Mouse (Mus musculus): Measurements from ENCODE around the gene Pitx3. TPM values are rescaled to one million over a fixed set of nuclear protein-coding genes. Genes with fewer than 3 reads are reported as not detected.

The Pitx3 gene
- polyA plus RNA-seq, 1 experiment from 2014 or later: 0.66 TPM

- H3K9me3 ChIP-seq (ENCODE audit: control insufficient read depth, low read length): peaks cover 3% of the 10 kb centered on the region; the same call in 1 of the 2 replicates
- no peaks in the 10 kb centered on the region for H3K36me3 ChIP-seq (ENCODE audit: control insufficient read depth, insufficient read depth, low read length)
- no peak overlapping the region for H3K9ac ChIP-seq (ENCODE audit: low read length)
- 72% methylated on average over 3 of the region's 4 CpGs for WGBS
- H3K27me3 ChIP-seq (ENCODE audit: control insufficient read depth, insufficient read depth, low read length): no peaks in the 10 kb centered on the region
- no peak for ATAC-seq (ENCODE audit: insufficient number of reproducible peaks, insufficient read depth, low FRiP score, low read depth)
- no peak overlapping the region for H3K27ac ChIP-seq (replicated peaks in 1 of 2; ENCODE audit: control insufficient read depth in 1 of 2, insufficient read depth in 1 of 2, low read depth in 2 of 2, low read length in 2 of 2)
- H3K4me3 ChIP-seq (ENCODE audit: control insufficient read depth in 1 of 2, insufficient read depth in 1 of 2, low read depth in 1 of 2, low read length in 2 of 2): no peak overlapping the region
- no peak overlapping the region for H3K4me2 ChIP-seq (ENCODE audit: low read length)
- H3K4me1 ChIP-seq (ENCODE audit: control insufficient read depth in 2 of 2, insufficient read depth in 2 of 2, low read length in 2 of 2): no peaks in the 10 kb centered on the region; a peak in 1 of 4 replicates
Observed at GRCm38 (mm10) chr19:46095291-46095690, 52.8 kb downstream of the Pitx3 start.

- WGBS: 88% methylated on average over 2 of the region's 2 CpGs
- no peak overlapping the region for H3K4me2 ChIP-seq (ENCODE audit: low read length)
- no peak overlapping the region for H3K9ac ChIP-seq (ENCODE audit: low read length)
- no peaks in the 10 kb centered on the region for H3K27me3 ChIP-seq (ENCODE audit: control insufficient read depth, insufficient read depth, low read length)
- no peaks in the 10 kb centered on the region for H3K36me3 ChIP-seq (ENCODE audit: control insufficient read depth, insufficient read depth, low read length)
- H3K4me1 ChIP-seq (ENCODE audit: control insufficient read depth in 2 of 2, insufficient read depth in 2 of 2, low read length in 2 of 2): no peaks in the 10 kb centered on the region; a peak in 1 of 4 replicates
- H3K27ac ChIP-seq (replicated peaks in 1 of 2; ENCODE audit: control insufficient read depth in 1 of 2, insufficient read depth in 1 of 2, low read depth in 2 of 2, low read length in 2 of 2): no peak overlapping the region
- no peak overlapping the region for H3K4me3 ChIP-seq (ENCODE audit: control insufficient read depth in 1 of 2, insufficient read depth in 1 of 2, low read depth in 1 of 2, low read length in 2 of 2)
- no peak for ATAC-seq (ENCODE audit: insufficient number of reproducible peaks, insufficient read depth, low FRiP score, low read depth)
- H3K9me3 ChIP-seq (ENCODE audit: control insufficient read depth, low read length): peaks cover 3% of the 10 kb centered on the region; the same call in 1 of the 2 replicates
Observed at GRCm38 (mm10) chr19:46094144-46094543, 54.0 kb downstream of the Pitx3 start.

GRCm38 (mm10) chr19:46091641-46092040 lies 56.5 kb downstream of the Pitx3 start:
- WGBS: 80% methylated on average over 4 of the region's 4 CpGs
- Histone ChIP-seq H3K4me1 (ENCODE audit: control insufficient read depth in 2 of 2, insufficient read depth in 2 of 2, low read length in 2 of 2) (peaks cover 0 to 8% of the 10 kb centered on the region in 2 experiments), H3K9me3 (ENCODE audit: control insufficient read depth, low read length) (peaks cover 3% of the 10 kb centered on the region; the same call in 1 of the 2 replicates), H3K36me3 (ENCODE audit: control insufficient read depth, insufficient read depth, low read length) (no peaks in the 10 kb centered on the region), H3K27ac (replicated peaks in 1 of 2; ENCODE audit: control insufficient read depth in 1 of 2, insufficient read depth in 1 of 2, low read depth in 2 of 2, low read length in 2 of 2) (no peak overlapping the region), H3K27me3 (ENCODE audit: control insufficient read depth, insufficient read depth, low read length) (no peaks in the 10 kb centered on the region), H3K4me3 (ENCODE audit: control insufficient read depth in 1 of 2, insufficient read depth in 1 of 2, low read depth in 1 of 2, low read length in 2 of 2) (no peak overlapping the region), H3K9ac (ENCODE audit: low read length) (no peak overlapping the region), H3K4me2 (ENCODE audit: low read length) (no peak overlapping the region)
- ATAC-seq (ENCODE audit: insufficient number of reproducible peaks, insufficient read depth, low FRiP score, low read depth): no peak

GRCm38 (mm10) chr19:46087871-46088270 lies 60.3 kb downstream of the Pitx3 start:
- H3K27ac ChIP-seq (replicated peaks in 1 of 2; ENCODE audit: control insufficient read depth in 1 of 2, insufficient read depth in 1 of 2, low read depth in 2 of 2, low read length in 2 of 2): no peak overlapping the region
- peaks cover 0 to 8% of the 10 kb centered on the region in 2 experiments for H3K4me1 ChIP-seq (ENCODE audit: control insufficient read depth in 2 of 2, insufficient read depth in 2 of 2, low read length in 2 of 2)
- no peak overlapping the region for H3K9ac ChIP-seq (ENCODE audit: low read length)
- WGBS: 53% methylated on average over 7 of the region's 7 CpGs
- no peak overlapping the region for H3K4me2 ChIP-seq (ENCODE audit: low read length)
- H3K27me3 ChIP-seq (ENCODE audit: control insufficient read depth, insufficient read depth, low read length): no peaks in the 10 kb centered on the region
- H3K4me3 ChIP-seq (ENCODE audit: control insufficient read depth in 1 of 2, insufficient read depth in 1 of 2, low read depth in 1 of 2, low read length in 2 of 2): no peak overlapping the region
- peaks cover 29% of the 10 kb centered on the region for H3K36me3 ChIP-seq (ENCODE audit: control insufficient read depth, insufficient read depth, low read length)
- H3K9me3 ChIP-seq (ENCODE audit: control insufficient read depth, low read length): no peaks in the 10 kb centered on the region
- ATAC-seq (ENCODE audit: insufficient number of reproducible peaks, insufficient read depth, low FRiP score, low read depth): no peak

- H3K4me3 ChIP-seq (ENCODE audit: control insufficient read depth in 1 of 2, insufficient read depth in 1 of 2, low read depth in 1 of 2, low read length in 2 of 2): no peak overlapping the region
- H3K4me1 ChIP-seq (ENCODE audit: control insufficient read depth in 2 of 2, insufficient read depth in 2 of 2, low read length in 2 of 2): peaks cover 0 to 8% of the 10 kb centered on the region in 2 experiments; a peak in 3 of 4 replicates
- H3K4me2 ChIP-seq (ENCODE audit: low read length): no peak overlapping the region
- 44% methylated on average over 3 of the region's 3 CpGs for WGBS
- peaks cover 44% of the 10 kb centered on the region for H3K36me3 ChIP-seq (ENCODE audit: control insufficient read depth, insufficient read depth, low read length)
- no peak overlapping the region for H3K9ac ChIP-seq (ENCODE audit: low read length)
- H3K27me3 ChIP-seq (ENCODE audit: control insufficient read depth, insufficient read depth, low read length): no peaks in the 10 kb centered on the region
- no peak for ATAC-seq (ENCODE audit: insufficient number of reproducible peaks, insufficient read depth, low FRiP score, low read depth)
- no peaks in the 10 kb centered on the region for H3K9me3 ChIP-seq (ENCODE audit: control insufficient read depth, low read length)
- no peak overlapping the region for H3K27ac ChIP-seq (replicated peaks in 1 of 2; ENCODE audit: control insufficient read depth in 1 of 2, insufficient read depth in 1 of 2, low read depth in 2 of 2, low read length in 2 of 2)
Observed at GRCm38 (mm10) chr19:46086337-46086736, 61.8 kb downstream of the Pitx3 start.

Other genes starting within 250 kb of the Pitx3 start
- gene Armh3, start 149.8 kb downstream of the Pitx3 start, polyA plus RNA-seq (2014; fragmentation: Nextera tagmentation; extraction: Ambion mirVana): 13.9 and 14.1 TPM in 2 replicates
- 3.3 and 4.0 TPM in 2 replicates for gene Hps6, start 144.8 kb downstream of the Pitx3 start, polyA plus RNA-seq (2014; fragmentation: Nextera tagmentation; extraction: Ambion mirVana)
- 24.6 and 26.4 TPM in 2 replicates for gene Pprc1, start 103.4 kb downstream of the Pitx3 start, polyA plus RNA-seq (2014; fragmentation: Nextera tagmentation; extraction: Ambion mirVana)
- gene Ldb1, start 103.1 kb downstream of the Pitx3 start, polyA plus RNA-seq (2014; fragmentation: Nextera tagmentation; extraction: Ambion mirVana): 58.8 and 66.5 TPM in 2 replicates
- 36.5 and 37.1 TPM in 2 replicates for gene Nolc1, start 72.5 kb downstream of the Pitx3 start, polyA plus RNA-seq (2014; fragmentation: Nextera tagmentation; extraction: Ambion mirVana)
- gene Elovl3, start 16.4 kb downstream of the Pitx3 start, polyA plus RNA-seq (2014; fragmentation: Nextera tagmentation; extraction: Ambion mirVana): not detected in 2 replicates
- 43.5 and 45.0 TPM in 2 replicates for gene Gbf1, start 4.2 kb upstream of the Pitx3 start, polyA plus RNA-seq (2014; fragmentation: Nextera tagmentation; extraction: Ambion mirVana)
- gene Nfkb2, start 156.0 kb upstream of the Pitx3 start, polyA plus RNA-seq (2014; fragmentation: Nextera tagmentation; extraction: Ambion mirVana): 7.0 and 7.4 TPM in 2 replicates
- 6.0 and 7.4 TPM in 2 replicates for gene Psd, start 178.8 kb upstream of the Pitx3 start, polyA plus RNA-seq (2014; fragmentation: Nextera tagmentation; extraction: Ambion mirVana)
- gene Fbxl15, start 179.9 kb upstream of the Pitx3 start, polyA plus RNA-seq (2014; fragmentation: Nextera tagmentation; extraction: Ambion mirVana): 10.4 and 11.8 TPM in 2 replicates
- 125 and 128 TPM in 2 replicates for gene Cuedc2, start 190.4 kb upstream of the Pitx3 start, polyA plus RNA-seq (2014; fragmentation: Nextera tagmentation; extraction: Ambion mirVana)
- gene Mfsd13a, start 192.8 kb upstream of the Pitx3 start, polyA plus RNA-seq (2014; fragmentation: Nextera tagmentation; extraction: Ambion mirVana): 4.4 and 6.4 TPM in 2 replicates
- 0.62 and 1.8 TPM in 2 replicates for gene 2310034G01Rik, start 202.0 kb upstream of the Pitx3 start, polyA plus RNA-seq (2014; fragmentation: Nextera tagmentation; extraction: Ambion mirVana)
- gene Actr1a, start 247.4 kb upstream of the Pitx3 start, polyA plus RNA-seq (2014; fragmentation: Nextera tagmentation; extraction: Ambion mirVana): 117 and 126 TPM in 2 replicates
- gene Sufu, start 248.6 kb upstream of the Pitx3 start, polyA plus RNA-seq (2014; fragmentation: Nextera tagmentation; extraction: Ambion mirVana): 18.3 and 18.8 TPM in 2 replicates